Mouse (Mus musculus) adrenal gland, postnatal 36 days (tissue): ENCODE data around the gene Klrc1. TPM values are rescaled to one million over a fixed set of nuclear protein-coding genes. Genes with fewer than 3 reads are reported as not detected.
A peak's percentile ranks its signal among the peaks of the same experiment; 100 is the strongest.
"Not testable (repeated sequence)": the region's sequence is repeated elsewhere in the genome, so short reads cannot be mapped to it uniquely, and the experiment has no call there.

Source experiments
- DNase-seq, 2 experiments: peaks; one replicate each; pipeline ENCODE4 v3.0.0; 2021; ENCODE audit warnings: mixed read lengths in 1 of 2
- long read RNA-seq, 2 experiments: library from polyadenylated mRNA; stranded (forward); transcript quantifications; one replicate each; pipeline ENCODE4 v2.0.0; 2021; ENCODE audit warnings: borderline sequencing depth in 2 of 2
- microRNA-seq: library from miRNA; unstranded; fragments of <30 nt; microRNA quantifications from one replicate; pipeline ENCODE4 v1.2.0, GENCODE M21; 2021
- total RNA-seq, 2 experiments: library from RNA; stranded (reverse); gene quantifications; 2 replicates each; pipeline ENCODE4 v1.2.3; 2021

Gene Klrc1
- total RNA-seq = not detected
- long read RNA-seq, experiment 1 = 0 reads
- long read RNA-seq, experiment 2 = 0 reads

- DNase-seq = no peak
Observed at GRCm38 (mm10) chr6:129678873-129679272, at the start of gene Klrc1. TSS of gene Klrc1 (minus strand) at chr6:129678973.

GRCm38 (mm10) chr6:129727237-129727636, 48.5 kb upstream of the Klrc1 start:
- no peak for DNase-seq

DNA sequence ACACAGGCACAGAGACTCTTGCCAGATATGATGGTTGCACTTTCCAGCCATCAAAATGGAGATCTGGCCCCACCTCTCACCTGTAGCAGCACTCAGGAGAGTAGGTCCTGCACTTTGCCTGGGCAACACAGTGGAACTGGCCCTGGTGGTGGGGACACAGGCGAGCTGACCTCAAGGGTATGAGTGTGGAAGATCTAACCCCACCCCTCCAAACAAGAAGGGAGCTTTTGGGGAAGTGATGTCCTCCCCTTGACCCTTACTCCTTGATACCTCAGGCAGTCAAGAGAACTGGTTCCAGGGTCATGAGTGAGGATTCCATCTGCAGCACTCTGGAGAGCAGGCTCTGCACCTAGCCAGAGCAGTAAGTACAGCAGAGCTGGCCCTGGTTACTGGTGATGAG, 42.6 kb upstream of the Klrc1 start:
- DNase-seq = no peak

DNA sequence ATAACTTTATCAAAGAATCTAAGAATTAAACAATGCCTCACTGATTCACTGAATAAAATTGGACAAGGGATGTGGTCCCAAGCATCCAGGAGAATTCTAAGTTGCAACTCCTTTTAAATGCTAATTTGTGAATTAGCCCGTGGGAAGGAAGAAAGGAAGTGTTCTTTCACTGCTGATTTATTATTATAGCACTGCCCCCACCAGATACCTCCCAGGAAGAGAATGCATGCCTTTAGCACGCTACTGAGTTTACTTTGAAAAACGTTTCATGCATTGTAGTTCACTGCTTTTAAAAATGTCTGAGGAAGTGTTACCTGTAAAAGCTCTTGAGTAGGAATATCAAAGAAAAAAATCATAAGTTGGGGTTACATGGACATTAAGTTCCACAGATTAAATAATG, 41.7 kb upstream of the Klrc1 start:
- DNase-seq = no peak

DNA sequence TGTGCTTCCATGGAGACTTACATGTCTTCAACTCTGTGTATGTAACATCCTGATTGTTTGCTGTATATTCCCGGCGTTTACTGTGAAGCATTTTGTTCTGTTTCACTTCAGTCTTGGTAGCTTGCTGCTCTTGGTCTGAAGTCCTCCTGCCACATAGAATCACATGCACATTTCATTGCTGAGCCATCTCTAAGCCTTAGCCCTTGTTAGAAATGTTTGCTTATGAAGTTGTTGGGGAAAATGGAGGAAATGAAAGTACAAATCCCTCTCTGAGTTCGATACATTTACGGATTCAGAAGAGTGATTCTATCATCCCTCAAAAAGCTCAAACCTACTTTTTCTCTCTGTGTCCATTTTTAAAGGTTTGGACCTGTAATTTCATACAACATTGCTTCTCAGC, 38.3 kb upstream of the Klrc1 start, which contains the start of gene Klri1:
TSS of gene Klri1 (minus strand) at position 101 of the 400 bp plus-strand sequence.
- no peak for DNase-seq

DNA sequence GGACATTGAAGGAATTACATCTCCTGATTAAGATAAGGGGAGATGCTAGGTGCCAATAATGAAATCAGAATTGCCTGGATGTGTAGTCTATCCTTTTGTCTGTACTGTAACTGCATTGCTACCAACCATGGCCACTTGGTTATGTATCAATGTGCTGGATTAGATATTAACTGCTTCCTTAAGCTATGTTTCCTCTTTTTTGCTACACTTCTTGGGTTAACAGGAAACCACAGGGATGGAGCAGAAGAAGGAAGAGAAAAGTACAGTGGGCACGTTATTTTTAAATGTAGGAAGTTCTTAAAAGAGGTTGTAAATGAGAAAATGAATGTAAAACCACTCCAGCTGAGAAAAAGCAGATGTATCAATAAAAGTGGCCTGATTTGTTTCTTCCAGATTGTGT, 34.8 kb upstream of the Klrc1 start:
- DNase-seq = no peak

- DNase-seq = peak; percentile 46 to 54
Observed at GRCm38 (mm10) chr6:129691436-129691835, 12.7 kb upstream of the Klrc1 start.

GRCm38 (mm10) chr6:129680379-129680778, 1.6 kb upstream of the Klrc1 start:
- DNase-seq = peak; percentile 38 to 41

DNA sequence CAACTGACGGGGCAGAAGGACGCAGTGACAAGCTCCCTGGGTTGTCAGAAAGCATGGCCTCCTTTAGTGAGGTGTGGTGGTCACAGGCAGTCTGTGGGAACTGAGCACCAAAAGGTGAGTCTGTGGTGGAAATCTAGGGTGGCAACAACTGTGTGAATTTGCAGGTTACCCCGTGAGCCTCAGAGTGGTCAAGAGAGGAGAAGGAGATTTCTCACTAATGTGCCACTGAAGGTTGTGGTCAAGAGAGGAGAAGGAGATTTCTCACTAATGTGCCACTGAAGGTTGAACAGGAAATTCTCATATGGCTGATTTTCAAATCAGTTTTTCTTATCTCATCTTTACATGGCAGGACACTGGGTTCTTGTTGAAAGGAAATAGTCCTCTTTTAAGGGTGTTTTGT, 17.5 kb downstream of the Klrc1 start:
- not testable (repeated sequence) for DNase-seq

DNA sequence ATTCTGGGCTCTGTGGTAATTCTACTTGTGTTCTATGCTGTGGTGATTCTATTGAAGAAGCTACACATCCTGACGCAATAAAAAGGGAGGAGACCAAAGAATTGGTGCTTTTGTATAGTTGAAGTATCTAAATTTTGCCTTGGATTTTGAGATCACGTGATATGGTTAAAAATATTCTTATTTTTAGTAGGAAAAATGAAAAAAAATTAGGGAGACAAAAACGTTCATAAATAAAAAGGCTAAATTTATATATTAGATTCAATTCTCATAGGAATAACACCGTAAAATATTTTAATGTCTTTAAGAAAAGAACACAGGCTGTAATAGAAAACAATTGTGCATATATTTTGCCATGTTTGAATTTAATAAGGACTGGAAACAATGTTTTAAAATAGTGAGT, 18.2 kb downstream of the Klrc1 start, which contains the start of gene Klrc2:
TSS of gene Klrc2 (minus strand) at position 101 of the 400 bp plus-strand sequence.
- DNase-seq = not testable (repeated sequence)

GRCm38 (mm10) chr6:129644054-129644453, 34.7 kb downstream of the Klrc1 start:
- not testable (repeated sequence) for DNase-seq

- DNase-seq = not testable (repeated sequence)
Observed at GRCm38 (mm10) chr6:129643237-129643636, 35.5 kb downstream of the Klrc1 start, which contains the start of gene Klrc3. TSS of gene Klrc3 (minus strand) at chr6:129643337.

- not testable (repeated sequence) for DNase-seq
Observed at GRCm38 (mm10) chr6:129631046-129631445, 47.7 kb downstream of the Klrc1 start.

DNA sequence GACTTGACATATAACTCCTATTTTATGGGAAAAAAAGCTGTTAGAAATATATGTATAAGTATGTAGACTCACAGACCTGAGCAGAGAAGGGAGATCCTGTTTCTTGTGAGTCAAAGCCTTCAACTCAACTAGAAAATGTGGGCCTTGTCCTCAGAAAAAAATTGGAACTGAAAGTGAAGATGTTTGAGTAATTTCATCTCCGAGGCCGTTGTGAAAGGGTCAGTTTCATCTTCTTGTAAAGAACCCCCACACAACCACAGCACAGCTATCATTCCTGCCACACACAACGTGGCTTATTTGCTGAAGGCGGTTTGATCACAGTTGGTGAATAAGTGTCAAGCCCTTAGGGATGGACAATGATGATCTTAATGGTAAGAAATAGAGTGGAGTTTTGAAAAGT, 55.0 kb downstream of the Klrc1 start, which contains the start of gene Klrk1:
TSS of gene Klrk1 (minus strand) at position 130 of the 400 bp plus-strand sequence.
- DNase-seq = no peak

Small RNA genes within 50 kb of the gene (microRNA-seq; reads per million reads assigned to microRNA genes)
- gene Mir680-1 = not detected

Other genes with a start within 250 kb of the Klrc1 start
- gene Clec1a, start 227.0 kb downstream of the Klrc1 start, total RNA-seq = 1 to 10 TPM; 3.4 to 9.7 TPM
- under 1 TPM in 1 of 2 experiments, not detected in 1; 0.40 TPM for gene Olr1, start 171.8 kb downstream of the Klrc1 start, total RNA-seq
- not detected for gene Tmem52b, start 166.4 kb downstream of the Klrc1 start, total RNA-seq
- 100 to 1,000 TPM; 237 to 286 TPM for gene Gabarapl1, start 145.8 kb downstream of the Klrc1 start, total RNA-seq
- gene Klre1, start 101.1 kb downstream of the Klrc1 start, total RNA-seq = under 1 TPM in 1 of 2 experiments, not detected in 1; 0.30 TPM
- gene Klrd1, start 87.2 kb downstream of the Klrc1 start, total RNA-seq = not detected
- under 1 TPM; 0.10 to 0.72 TPM for gene Klrk1, start 55.1 kb downstream of the Klrc1 start, total RNA-seq
- gene Klrc3, start 35.6 kb downstream of the Klrc1 start, total RNA-seq = not detected
- gene Klrc2, start 18.3 kb downstream of the Klrc1 start, total RNA-seq = not detected
- gene Klri1, start 38.2 kb upstream of the Klrc1 start, total RNA-seq = not detected
- gene Klri2, start 61.5 kb upstream of the Klrc1 start, total RNA-seq = not detected
- gene Gm156, start 105.3 kb upstream of the Klrc1 start, total RNA-seq = not detected
- gene Gm17631, start 183.7 kb upstream of the Klrc1 start, total RNA-seq = not detected
- not detected for gene Klra17, start 197.7 kb upstream of the Klrc1 start, total RNA-seq
- gene Klra5, start 238.7 kb upstream of the Klrc1 start, total RNA-seq = not detected